Mouse (Mus musculus): ENCODE measurements around the gene Arsb. TPM values are rescaled to one million over a fixed set of nuclear protein-coding genes. Genes with fewer than 3 reads are reported as not detected.

Arsb gene
- polyA plus RNA-seq, 1 experiment from 2014 or later, result 11.2 TPM

DNA sequence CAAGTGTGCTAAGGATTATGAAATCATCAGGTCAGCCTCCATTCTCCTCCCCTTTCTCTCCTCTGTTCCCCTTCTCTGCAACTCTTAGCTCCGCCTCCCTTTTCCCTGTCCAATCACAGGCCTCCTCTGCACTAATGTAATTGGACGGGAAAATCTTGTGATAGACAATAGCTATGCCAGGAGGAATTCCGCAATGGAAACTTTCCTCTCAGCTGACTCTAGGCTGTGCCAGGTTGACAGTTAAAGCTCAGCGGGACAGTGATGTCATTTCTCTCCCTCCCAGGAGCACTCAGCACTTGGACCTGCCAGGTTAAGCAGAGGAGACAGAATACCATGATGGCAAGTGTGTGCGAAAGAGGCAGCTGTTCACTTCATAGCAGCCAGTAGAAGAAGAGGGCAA is 95.2 kb downstream of the Arsb start:
- Histone ChIP-seq H3K9ac (ENCODE audit: low read depth, low read length) (no peak overlapping the region), H3K9me3 (ENCODE audit: control insufficient read depth, low read length) (no peaks in the 10 kb centered on the region), H3K27ac (ENCODE audit: low read length) (no peak overlapping the region), H3K36me3 (ENCODE audit: control insufficient read depth, insufficient read depth, low read length) (no peaks in the 10 kb centered on the region), H3K27me3 (replicated peaks; ENCODE audit: control insufficient read depth, insufficient read depth, low read length) (no peaks in the 10 kb centered on the region), H3K4me1 (ENCODE audit: control insufficient read depth, insufficient read depth, low read length) (no peaks in the 10 kb centered on the region), H3K4me2 (ENCODE audit: low read depth, low read length) (no peak overlapping the region), H3K4me3 (ENCODE audit: low read length) (no peak overlapping the region)
- WGBS, result 89% methylated on average over 5 of the region's 5 CpGs
- ATAC-seq, result no peak

DNA sequence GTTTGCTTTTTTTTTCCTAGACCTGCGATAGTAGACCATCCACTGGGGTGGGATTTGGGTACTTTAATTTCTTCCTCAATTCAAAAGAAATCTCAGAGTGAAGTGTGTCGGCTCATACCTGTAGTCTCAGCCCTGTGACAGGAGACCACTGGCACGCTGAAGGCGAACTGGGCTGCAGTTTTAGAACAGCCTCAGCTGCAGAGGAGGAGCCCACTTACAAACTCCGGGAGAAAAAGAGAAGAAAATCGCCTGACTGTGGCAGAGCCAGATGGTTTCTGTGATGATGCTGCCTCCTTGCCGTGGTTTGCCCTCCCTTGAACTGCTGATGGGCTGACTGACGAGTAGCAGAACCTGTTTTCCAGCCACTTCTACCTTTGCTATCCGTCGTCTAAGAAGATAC is 100.3 kb downstream of the Arsb start:
- no peaks in the 10 kb centered on the region for H3K36me3 ChIP-seq (ENCODE audit: control insufficient read depth, insufficient read depth, low read length)
- H3K4me2 ChIP-seq (ENCODE audit: low read depth, low read length), result no peak overlapping the region
- no peak overlapping the region for H3K27ac ChIP-seq (ENCODE audit: low read length)
- no peak overlapping the region for H3K4me3 ChIP-seq (ENCODE audit: low read length)
- H3K9ac ChIP-seq (ENCODE audit: low read depth, low read length), result no peak overlapping the region
- 72% methylated on average over 10 of the region's 10 CpGs for WGBS
- no peaks in the 10 kb centered on the region for H3K27me3 ChIP-seq (replicated peaks; ENCODE audit: control insufficient read depth, insufficient read depth, low read length)
- H3K4me1 ChIP-seq (ENCODE audit: control insufficient read depth, insufficient read depth, low read length), result no peaks in the 10 kb centered on the region
- no peak for ATAC-seq
- no peaks in the 10 kb centered on the region for H3K9me3 ChIP-seq (ENCODE audit: control insufficient read depth, low read length)

DNA sequence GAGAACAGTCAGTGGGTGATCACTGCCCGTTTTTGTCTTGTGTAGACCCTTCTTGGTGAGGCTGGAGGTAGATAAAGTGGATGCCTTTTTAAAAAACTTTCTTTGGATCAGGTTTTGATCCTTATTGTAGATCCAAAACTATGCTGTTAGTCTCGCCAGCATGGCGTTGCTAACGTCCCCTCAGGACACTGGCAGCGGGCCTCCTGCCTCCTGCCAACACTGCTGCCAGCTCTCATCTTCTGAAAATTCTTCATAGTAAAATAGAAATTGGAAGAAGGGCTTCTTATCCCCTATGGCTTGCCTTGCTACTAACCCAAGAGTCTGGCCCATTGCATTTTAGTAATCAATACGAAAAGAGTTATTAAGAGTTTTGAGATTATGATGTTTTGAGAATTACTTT is 101.2 kb downstream of the Arsb start:
- Histone ChIP-seq H3K9ac (ENCODE audit: low read depth, low read length) (no peak overlapping the region), H3K27me3 (replicated peaks; ENCODE audit: control insufficient read depth, insufficient read depth, low read length) (no peaks in the 10 kb centered on the region), H3K4me1 (ENCODE audit: control insufficient read depth, insufficient read depth, low read length) (no peaks in the 10 kb centered on the region), H3K4me3 (ENCODE audit: low read length) (no peak overlapping the region), H3K9me3 (ENCODE audit: control insufficient read depth, low read length) (no peaks in the 10 kb centered on the region), H3K27ac (ENCODE audit: low read length) (no peak overlapping the region), H3K4me2 (ENCODE audit: low read depth, low read length) (no peak overlapping the region), H3K36me3 (ENCODE audit: control insufficient read depth, insufficient read depth, low read length) (no peaks in the 10 kb centered on the region)
- ATAC-seq, result no peak
- 92% methylated on average over 6 of the region's 6 CpGs for WGBS

DNA sequence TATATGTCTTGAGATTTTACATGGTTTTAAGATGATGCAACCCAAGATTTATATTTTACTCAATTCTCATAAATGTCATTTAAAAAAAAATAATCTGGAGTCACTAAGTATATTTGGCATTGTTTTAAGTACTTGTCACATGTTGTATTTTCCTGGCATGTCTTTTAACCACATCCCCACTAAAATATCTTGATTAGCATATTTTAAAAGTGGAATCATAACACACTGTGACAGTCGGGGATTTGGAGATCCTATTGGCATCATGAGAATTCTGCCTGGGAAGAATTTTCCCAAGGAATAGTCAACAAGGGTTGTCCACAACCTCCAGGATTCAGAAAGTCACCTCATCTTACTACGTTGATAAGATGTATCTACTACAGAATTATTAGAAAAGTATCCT is 106.5 kb downstream of the Arsb start:
- Histone ChIP-seq H3K36me3 (ENCODE audit: control insufficient read depth, insufficient read depth, low read length) (0 out of 2 replicates have a peak, but pooled peaks cover 2% of the 10 kb centered on the region), H3K4me3 (ENCODE audit: low read length) (no peak overlapping the region), H3K9me3 (ENCODE audit: control insufficient read depth, low read length) (no peaks in the 10 kb centered on the region), H3K4me2 (ENCODE audit: low read depth, low read length) (no peak overlapping the region), H3K27me3 (replicated peaks; ENCODE audit: control insufficient read depth, insufficient read depth, low read length) (no peaks in the 10 kb centered on the region), H3K4me1 (ENCODE audit: control insufficient read depth, insufficient read depth, low read length) (no peaks in the 10 kb centered on the region), H3K9ac (ENCODE audit: low read depth, low read length) (no peak overlapping the region), H3K27ac (ENCODE audit: low read length) (no peak overlapping the region)
- no peak for ATAC-seq
- 76% methylated on average over 2 of the region's 2 CpGs for WGBS

DNA sequence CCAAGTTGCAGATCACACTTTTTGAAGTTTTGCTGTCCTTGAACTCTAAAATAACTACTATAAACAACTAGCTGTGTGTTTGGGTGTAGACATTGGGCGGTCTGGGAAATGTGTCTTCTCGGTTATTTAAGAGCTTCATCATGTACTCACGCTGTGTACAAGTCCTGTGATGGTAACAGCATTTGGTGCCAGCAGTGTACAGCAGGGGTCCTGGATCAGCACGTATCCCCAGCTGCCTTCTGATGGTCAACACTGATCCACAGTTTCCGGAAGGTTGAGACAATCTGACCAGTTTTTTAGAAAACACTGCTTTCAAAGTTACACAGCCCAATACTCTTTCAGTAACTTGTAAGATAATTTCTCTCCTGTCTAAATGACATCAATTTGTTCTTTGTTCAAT is 108.0 kb downstream of the Arsb start:
- Histone ChIP-seq H3K4me3 (ENCODE audit: low read length) (no peak overlapping the region), H3K9ac (ENCODE audit: low read depth, low read length) (no peak overlapping the region), H3K9me3 (ENCODE audit: control insufficient read depth, low read length) (no peaks in the 10 kb centered on the region), H3K4me2 (ENCODE audit: low read depth, low read length) (no peak overlapping the region), H3K27me3 (replicated peaks; ENCODE audit: control insufficient read depth, insufficient read depth, low read length) (no peaks in the 10 kb centered on the region), H3K27ac (ENCODE audit: low read length) (no peak overlapping the region), H3K4me1 (ENCODE audit: control insufficient read depth, insufficient read depth, low read length) (no peaks in the 10 kb centered on the region), H3K36me3 (ENCODE audit: control insufficient read depth, insufficient read depth, low read length) (0 out of 2 replicates have a peak, but pooled peaks cover 2% of the 10 kb centered on the region)
- 81% methylated on average over 5 of the region's 5 CpGs for WGBS
- ATAC-seq, result no peak

DNA sequence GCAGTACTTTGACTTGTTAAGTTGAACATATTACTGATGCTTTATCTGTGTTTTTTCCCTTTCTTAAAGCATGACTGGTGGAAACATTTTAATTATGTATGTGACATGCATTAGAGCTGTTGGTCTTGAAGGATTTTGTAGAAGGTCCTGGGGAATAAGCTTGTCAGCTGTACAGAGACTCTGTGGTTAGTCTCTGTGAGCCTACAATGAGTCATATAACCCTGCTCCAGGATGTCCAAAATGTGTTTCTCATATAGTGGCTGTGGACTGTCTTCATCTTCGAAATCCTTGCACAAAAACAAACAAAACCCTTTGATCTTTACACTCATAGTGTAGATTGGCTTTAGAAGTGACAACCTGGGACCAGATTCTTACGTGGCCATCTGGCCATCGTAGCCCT is 110.7 kb downstream of the Arsb start:
- no peak for ATAC-seq
- H3K4me1 ChIP-seq (ENCODE audit: control insufficient read depth, insufficient read depth, low read length), result no peaks in the 10 kb centered on the region
- no peaks in the 10 kb centered on the region for H3K27me3 ChIP-seq (replicated peaks; ENCODE audit: control insufficient read depth, insufficient read depth, low read length)
- H3K27ac ChIP-seq (ENCODE audit: low read length), result no peak overlapping the region
- H3K4me2 ChIP-seq (ENCODE audit: low read depth, low read length), result no peak overlapping the region
- no peak overlapping the region for H3K4me3 ChIP-seq (ENCODE audit: low read length)
- no peaks in the 10 kb centered on the region for H3K9me3 ChIP-seq (ENCODE audit: control insufficient read depth, low read length)
- WGBS, result 82% methylated on average over 3 of the region's 3 CpGs
- H3K36me3 ChIP-seq (ENCODE audit: control insufficient read depth, insufficient read depth, low read length), result 0 out of 2 replicates have a peak, but pooled peaks cover 2% of the 10 kb centered on the region
- no peak overlapping the region for H3K9ac ChIP-seq (ENCODE audit: low read depth, low read length)

DNA sequence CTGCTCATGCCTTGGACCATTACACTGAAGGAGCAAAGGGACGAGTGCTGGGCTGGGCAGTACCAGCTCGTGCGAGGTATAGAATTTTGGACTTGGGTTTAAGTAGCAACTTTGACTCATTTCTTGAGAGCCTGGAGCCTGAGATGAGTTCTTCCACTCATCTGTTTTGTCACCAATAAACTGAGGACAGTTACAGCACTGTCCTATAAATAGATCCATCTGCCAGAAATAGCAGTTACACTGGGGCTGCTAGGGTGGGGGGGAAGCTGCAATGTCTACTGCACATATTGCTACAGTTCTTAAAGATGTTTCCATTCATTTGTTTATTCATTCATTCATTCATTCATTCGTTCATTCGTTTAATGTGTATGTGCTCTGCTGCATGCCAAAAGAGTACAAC is 115.6 kb downstream of the Arsb start:
- no peaks in the 10 kb centered on the region for H3K4me1 ChIP-seq (ENCODE audit: control insufficient read depth, insufficient read depth, low read length)
- no peak overlapping the region for H3K4me2 ChIP-seq (ENCODE audit: low read depth, low read length)
- H3K27me3 ChIP-seq (replicated peaks; ENCODE audit: control insufficient read depth, insufficient read depth, low read length), result no peaks in the 10 kb centered on the region
- H3K4me3 ChIP-seq (ENCODE audit: low read length), result no peak overlapping the region
- H3K9me3 ChIP-seq (ENCODE audit: control insufficient read depth, low read length), result no peaks in the 10 kb centered on the region
- ATAC-seq, result no peak
- WGBS, result 91% methylated on average over 5 of the region's 5 CpGs
- H3K27ac ChIP-seq (ENCODE audit: low read length), result no peak overlapping the region
- no peak overlapping the region for H3K9ac ChIP-seq (ENCODE audit: low read depth, low read length)
- no peaks in the 10 kb centered on the region for H3K36me3 ChIP-seq (ENCODE audit: control insufficient read depth, insufficient read depth, low read length)

DNA sequence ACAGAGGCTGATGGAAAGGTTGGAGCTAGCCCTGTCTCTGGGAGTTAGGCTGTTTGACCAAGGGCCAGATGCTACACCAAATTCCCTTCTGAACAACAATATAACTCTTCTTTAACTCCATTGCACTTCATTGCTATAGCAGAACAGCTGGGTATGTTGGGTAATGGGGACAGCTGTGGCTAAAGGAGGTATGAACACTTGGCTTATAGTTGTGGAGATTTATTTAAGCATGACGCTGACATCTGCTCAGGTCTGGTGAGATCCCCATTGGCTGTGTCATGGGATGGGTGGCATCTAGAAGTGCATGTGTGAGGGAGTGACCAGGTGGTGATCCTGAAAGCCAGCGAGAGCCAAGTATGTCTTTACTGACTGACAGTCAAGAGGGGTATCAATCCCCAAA is 116.8 kb downstream of the Arsb start:
- ATAC-seq, result no peak
- H3K36me3 ChIP-seq (ENCODE audit: control insufficient read depth, insufficient read depth, low read length), result no peaks in the 10 kb centered on the region
- no peak overlapping the region for H3K27ac ChIP-seq (ENCODE audit: low read length)
- H3K4me3 ChIP-seq (ENCODE audit: low read length), result no peak overlapping the region
- WGBS, result 89% methylated on average over 2 of the region's 2 CpGs
- no peaks in the 10 kb centered on the region for H3K9me3 ChIP-seq (ENCODE audit: control insufficient read depth, low read length)
- H3K27me3 ChIP-seq (replicated peaks; ENCODE audit: control insufficient read depth, insufficient read depth, low read length), result no peaks in the 10 kb centered on the region
- no peaks in the 10 kb centered on the region for H3K4me1 ChIP-seq (ENCODE audit: control insufficient read depth, insufficient read depth, low read length)
- H3K9ac ChIP-seq (ENCODE audit: low read depth, low read length), result no peak overlapping the region
- no peak overlapping the region for H3K4me2 ChIP-seq (ENCODE audit: low read depth, low read length)

DNA sequence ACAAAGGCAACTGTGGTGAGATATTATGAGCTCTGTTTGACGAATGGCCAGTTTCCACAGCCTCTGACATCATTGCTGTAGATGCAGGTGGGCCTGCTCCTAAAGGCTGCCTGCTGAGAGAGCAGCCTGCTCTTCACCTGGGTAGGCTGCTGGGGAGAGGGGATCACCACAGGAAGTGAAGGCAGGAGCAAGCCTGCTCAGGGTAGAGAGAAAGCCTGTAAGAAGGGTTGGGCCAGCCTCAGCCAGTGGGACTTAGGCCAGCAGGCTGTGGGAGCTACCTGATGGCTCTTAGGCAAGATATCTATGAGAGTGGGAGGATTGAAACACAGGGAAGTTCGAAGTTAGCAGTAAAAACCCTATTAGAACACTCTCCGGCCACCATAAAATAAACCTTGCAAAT is 117.5 kb downstream of the Arsb start:
- no peak overlapping the region for H3K9ac ChIP-seq (ENCODE audit: low read depth, low read length)
- no peak overlapping the region for H3K27ac ChIP-seq (ENCODE audit: low read length)
- H3K4me1 ChIP-seq (ENCODE audit: control insufficient read depth, insufficient read depth, low read length), result no peaks in the 10 kb centered on the region
- 77% methylated on average over 3 of the region's 3 CpGs for WGBS
- no peaks in the 10 kb centered on the region for H3K36me3 ChIP-seq (ENCODE audit: control insufficient read depth, insufficient read depth, low read length)
- no peaks in the 10 kb centered on the region for H3K9me3 ChIP-seq (ENCODE audit: control insufficient read depth, low read length)
- ATAC-seq, result no peak
- no peak overlapping the region for H3K4me2 ChIP-seq (ENCODE audit: low read depth, low read length)
- H3K4me3 ChIP-seq (ENCODE audit: low read length), result no peak overlapping the region
- H3K27me3 ChIP-seq (replicated peaks; ENCODE audit: control insufficient read depth, insufficient read depth, low read length), result no peaks in the 10 kb centered on the region

DNA sequence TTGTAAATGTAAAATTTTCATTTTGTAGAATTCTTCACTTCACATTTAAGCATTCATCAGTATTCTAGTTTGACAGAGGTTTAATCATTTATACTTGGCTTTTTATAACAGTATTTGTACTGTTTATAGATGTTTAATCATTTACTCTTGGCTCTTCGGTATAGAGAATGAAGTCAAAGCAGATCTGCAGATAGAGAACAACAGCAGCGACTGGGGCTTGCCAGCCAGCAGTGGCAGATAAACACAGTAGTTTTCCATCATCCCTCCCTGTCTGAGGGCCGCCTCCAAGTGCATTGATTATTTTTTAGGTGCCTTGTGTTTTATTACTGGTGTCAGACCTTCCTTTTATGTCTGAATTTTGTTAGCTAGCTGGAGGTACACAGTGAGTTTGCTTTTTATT is 118.6 kb downstream of the Arsb start:
- Histone ChIP-seq H3K27me3 (replicated peaks; ENCODE audit: control insufficient read depth, insufficient read depth, low read length) (no peaks in the 10 kb centered on the region), H3K4me3 (ENCODE audit: low read length) (no peak overlapping the region), H3K4me1 (ENCODE audit: control insufficient read depth, insufficient read depth, low read length) (no peaks in the 10 kb centered on the region), H3K9ac (ENCODE audit: low read depth, low read length) (no peak overlapping the region), H3K4me2 (ENCODE audit: low read depth, low read length) (no peak overlapping the region), H3K36me3 (ENCODE audit: control insufficient read depth, insufficient read depth, low read length) (no peaks in the 10 kb centered on the region), H3K9me3 (ENCODE audit: control insufficient read depth, low read length) (no peaks in the 10 kb centered on the region), H3K27ac (ENCODE audit: low read length) (no peak overlapping the region)
- ATAC-seq, result no peak
- 22% methylated on average over 3 of the region's 3 CpGs for WGBS

Data from intestine, embryonic 16.5 days (tissue).